Mouse (Mus musculus) small intestine, adult 2 months (tissue): ENCODE data around the gene Pmp22.

Experiments
- CTCF ChIP-seq: fragments of 200-500 bp; IDR thresholded peaks from 2 replicates; pipeline ENCODE4 v1.5.1; 2012; ENCODE audit warnings: low read depth, mild to moderate bottlenecking, control low read depth, inconsistent platforms, low read length, moderate library complexity, mixed read lengths; ENCODE audit not compliant: insufficient replicate concordance, insufficient read length; ENCODE audit errors: extremely low read depth
- POLR2A ChIP-seq: fragments of 200-500 bp; IDR thresholded peaks from 2 replicates; pipeline ENCODE4 v1.6.1; 2012; ENCODE audit warnings: low read depth, mild to moderate bottlenecking, control low read depth, inconsistent platforms, low read length, moderate library complexity

DNA sequence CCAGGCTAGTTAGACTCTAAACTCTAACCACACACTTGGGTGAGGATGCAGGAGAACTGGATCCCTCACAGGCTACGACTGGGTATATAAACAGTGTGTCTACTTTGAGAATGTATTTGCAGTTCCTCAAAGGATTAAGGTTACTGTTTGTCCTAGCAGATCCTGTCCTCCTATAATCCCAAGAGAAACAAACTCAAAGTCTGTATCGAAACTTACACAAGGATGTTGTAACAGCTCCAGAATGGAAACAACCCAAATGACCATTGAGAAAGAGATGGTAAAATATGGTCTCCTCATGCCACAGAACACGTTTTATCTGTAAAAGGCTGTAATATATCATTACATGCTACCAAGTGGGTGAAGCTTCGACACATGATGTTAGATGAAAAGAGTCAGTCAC is 39.0 kb downstream of the Pmp22 start:
- TF ChIP-seq POLR2A: no peak
- TF ChIP-seq CTCF: no peak
